Mouse (Mus musculus) myocyte (in vitro differentiated cells): ENCODE results near the gene Rmnd1. TPM values are rescaled to one million over a fixed set of nuclear protein-coding genes. Genes with fewer than 3 reads are reported as not detected.

Source experiments
- H3K27me3 ChIP-seq: one replicate; pipeline ENCODE4 v1.6.1; 2011; ENCODE audit not compliant: control insufficient read depth, insufficient read depth, insufficient read length
- H3K36me3 ChIP-seq: one replicate; pipeline ENCODE4 v1.6.1; 2011; ENCODE audit not compliant: control insufficient read depth, insufficient read depth
- H3K4me2 ChIP-seq: one replicate; pipeline ENCODE4 v1.6.1; 2011; ENCODE audit warnings: low read depth, control low read depth
- H3K4me3 ChIP-seq: one replicate; pipeline ENCODE4 v1.5.1; 2011; ENCODE audit warnings: mild to moderate bottlenecking, control low read depth, moderate library complexity
- H3K79me2 ChIP-seq: one replicate; pipeline ENCODE4 v1.6.1; 2011; ENCODE audit not compliant: control insufficient read depth, insufficient read depth
- H3ac ChIP-seq: one replicate; pipeline ENCODE4 v1.6.1; 2011; ENCODE audit not compliant: control insufficient read depth, insufficient read length
- CEBPB ChIP-seq: IDR thresholded peaks from 2 replicates; pipeline ENCODE4 v1.6.1; 2011; ENCODE audit warnings: mild to moderate bottlenecking, moderate library complexity; ENCODE audit not compliant: poor library complexity, insufficient read depth, severe bottlenecking
- E2F4 ChIP-seq: IDR thresholded peaks from one replicate; pipeline ENCODE4 v1.6.1; 2011; ENCODE audit warnings: mild to moderate bottlenecking, control low read depth, moderate library complexity; ENCODE audit not compliant: insufficient read depth
- MAX ChIP-seq: IDR thresholded peaks from one replicate; pipeline ENCODE4 v1.6.1; 2011; ENCODE audit warnings: low read depth, mild to moderate bottlenecking, control low read depth
- MYOD1 ChIP-seq, 3 experiments: IDR thresholded peaks; one replicate each; pipeline ENCODE4 v1.6.1; 2011; ENCODE audit warnings: control low read depth in 2 of 3, low read depth in 2 of 3, mild to moderate bottlenecking in 2 of 3, moderate library complexity in 1 of 3; ENCODE audit not compliant: insufficient read length in 2 of 3, control insufficient read depth in 1 of 3
- MYOG ChIP-seq, 3 experiments: IDR thresholded peaks; one replicate each; pipeline ENCODE4 v1.6.1; 2011; ENCODE audit warnings: control low read depth in 2 of 3, low read depth in 2 of 3, mild to moderate bottlenecking in 2 of 3; ENCODE audit not compliant: insufficient read length in 2 of 3, control insufficient read depth in 1 of 3, insufficient read depth in 1 of 3
- POLR2A ChIP-seq: IDR thresholded peaks from one replicate; pipeline ENCODE4 v1.6.1; 2011; ENCODE audit warnings: low read depth, mild to moderate bottlenecking, control low read depth, moderate library complexity; ENCODE audit not compliant: insufficient read length
- POLR2AphosphoS2 ChIP-seq: IDR thresholded peaks from one replicate; pipeline ENCODE4 v1.6.1; 2011; ENCODE audit warnings: low read depth, control low read depth; ENCODE audit not compliant: insufficient read length
- REST ChIP-seq: IDR thresholded peaks from one replicate; pipeline ENCODE4 v1.6.1; 2011; ENCODE audit warnings: mild to moderate bottlenecking, control low read depth, moderate library complexity; ENCODE audit not compliant: insufficient read depth, insufficient read length
- SRF ChIP-seq: IDR thresholded peaks from one replicate; pipeline ENCODE4 v1.6.1; 2011; ENCODE audit warnings: low read depth; ENCODE audit not compliant: control insufficient read depth, insufficient read length
- TCF12 ChIP-seq: IDR thresholded peaks from one replicate; pipeline ENCODE4 v1.6.1; 2011; ENCODE audit warnings: mild to moderate bottlenecking, control low read depth; ENCODE audit not compliant: poor library complexity, insufficient read depth, severe bottlenecking
- TCF3 ChIP-seq: IDR thresholded peaks from one replicate; pipeline ENCODE4 v1.6.1; 2011; ENCODE audit warnings: low read depth, control low read depth; ENCODE audit not compliant: insufficient read length
- USF1 ChIP-seq: IDR thresholded peaks from one replicate; pipeline ENCODE4 v1.6.1; 2011; ENCODE audit warnings: low read depth, mild to moderate bottlenecking, control low read depth, moderate library complexity
- polyA plus RNA-seq: library from polyadenylated mRNA; unstranded; fragments of >200 nt; fragmentation: generic; extraction: Trizol; gene quantifications from one replicate; pipeline ENCODE4 v1.2.1, GENCODE M21; 2012; ENCODE audit warnings: missing spikeins

Gene Rmnd1
- polyA plus RNA-seq, 1 experiment: 22.1 TPM

- no peaks in the 10 kb centered on the region for H3K27me3 ChIP-seq
- no peak overlapping the region for H3ac ChIP-seq
- no peak overlapping the region for H3K4me2 ChIP-seq
- H3K36me3 ChIP-seq: no peaks in the 10 kb centered on the region
- TF ChIP-seq REST (no peak), POLR2A (no peak), TCF3 (no peak), E2F4 (no peak), MYOG (IDR thresholded peaks at IDR 0.05; ENCODE audit: control insufficient read depth in 1 of 3, insufficient read depth in 1 of 3, insufficient read length in 2 of 3, low read depth in 2 of 3) (no peak), CEBPB (no peak), MYOD1 (IDR thresholded peaks at IDR 0.05; ENCODE audit: control insufficient read depth in 1 of 3, insufficient read length in 2 of 3, low read depth in 2 of 3) (no peak), SRF (no peak), USF1 (no peak), TCF12 (no peak)
- H3K4me3 ChIP-seq: no peak overlapping the region
- no peaks in the 10 kb centered on the region for H3K79me2 ChIP-seq
Observed at GRCm38 (mm10) chr10:4473591-4473993, 41.4 kb upstream of the Rmnd1 start.

GRCm38 (mm10) chr10:4469406-4469805 lies 37.2 kb upstream of the Rmnd1 start:
- Histone ChIP-seq H3ac (no peak overlapping the region), H3K79me2 (no peaks in the 10 kb centered on the region)
- TF ChIP-seq USF1 (no peak), MAX (no peak), TCF3 (no peak)

GRCm38 (mm10) chr10:4465799-4466198 lies 33.6 kb upstream of the Rmnd1 start:
- H3K4me2 ChIP-seq: no peak overlapping the region
- no peaks in the 10 kb centered on the region for H3K36me3 ChIP-seq
- TF ChIP-seq MAX: no peak
- TF ChIP-seq MYOD1 (IDR thresholded peaks at IDR 0.05; ENCODE audit: control insufficient read depth in 1 of 3, insufficient read length in 2 of 3, low read depth in 2 of 3): no peak
- TF ChIP-seq POLR2A: no peak
- no peak for TF ChIP-seq TCF3
- no peak for TF ChIP-seq CEBPB
- no peak for TF ChIP-seq SRF
- TF ChIP-seq USF1: no peak
- H3K79me2 ChIP-seq: no peaks in the 10 kb centered on the region
- no peak overlapping the region for H3ac ChIP-seq
- H3K27me3 ChIP-seq: no peaks in the 10 kb centered on the region
- H3K4me3 ChIP-seq: no peak overlapping the region

More at GRCm38 (mm10) chr10:4469406-4469805, 37.2 kb upstream of the Rmnd1 start:
- Histone ChIP-seq H3K4me3 (no peak overlapping the region), H3K27me3 (no peaks in the 10 kb centered on the region), H3K36me3 (no peaks in the 10 kb centered on the region), H3K4me2 (no peak overlapping the region)

GRCm38 (mm10) chr10:4460201-4460600 lies 28.0 kb upstream of the Rmnd1 start:
- Histone ChIP-seq H3K79me2 (no peaks in the 10 kb centered on the region), H3K4me2 (no peak overlapping the region), H3K4me3 (no peak overlapping the region), H3K27me3 (no peaks in the 10 kb centered on the region), H3ac (no peak overlapping the region), H3K36me3 (peaks cover 2% of the 10 kb centered on the region)
- TF ChIP-seq E2F4: no peak
- no peak for TF ChIP-seq SRF
- TF ChIP-seq TCF3: no peak
- no peak for TF ChIP-seq USF1
- no peak for TF ChIP-seq POLR2A
- TF ChIP-seq REST: no peak
- no peak for TF ChIP-seq MAX
- no peak for TF ChIP-seq POLR2AphosphoS2
- TF ChIP-seq MYOG (IDR thresholded peaks at IDR 0.05; ENCODE audit: control insufficient read depth in 1 of 3, insufficient read depth in 1 of 3, insufficient read length in 2 of 3, low read depth in 2 of 3): no peak
- no peak for TF ChIP-seq TCF12
- TF ChIP-seq CEBPB: no peak
- TF ChIP-seq MYOD1 (IDR thresholded peaks at IDR 0.05; ENCODE audit: control insufficient read depth in 1 of 3, insufficient read length in 2 of 3, low read depth in 2 of 3): no peak

- Histone ChIP-seq H3K36me3 (peaks cover 15% of the 10 kb centered on the region), H3K4me3 (no peak overlapping the region), H3ac (no peak overlapping the region), H3K4me2 (no peak overlapping the region), H3K79me2 (no peaks in the 10 kb centered on the region), H3K27me3 (no peaks in the 10 kb centered on the region)
- TF ChIP-seq TCF12 (no peak), MYOD1 (IDR thresholded peaks at IDR 0.05; ENCODE audit: control insufficient read depth in 1 of 3, insufficient read length in 2 of 3, low read depth in 2 of 3) (no peak), E2F4 (no peak), MYOG (IDR thresholded peaks at IDR 0.05; ENCODE audit: control insufficient read depth in 1 of 3, insufficient read depth in 1 of 3, insufficient read length in 2 of 3, low read depth in 2 of 3) (no peak), MAX (no peak), USF1 (no peak), REST (no peak), POLR2A (no peak), POLR2AphosphoS2 (no peak), SRF (no peak), CEBPB (no peak), TCF3 (no peak)
Observed at GRCm38 (mm10) chr10:4456409-4456808, 24.2 kb upstream of the Rmnd1 start.
